Mouse (Mus musculus): ENCODE measurements around the gene Rnasek. TPM values are rescaled to one million over a fixed set of nuclear protein-coding genes. Genes with fewer than 3 reads are reported as not detected.

Rnasek gene
- polyA plus RNA-seq, 1 experiment from 2014 or later, result 179 TPM

GRCm38 (mm10) chr11:70225798-70226601 is 13.6 kb downstream of the Rnasek start:
- Histone ChIP-seq H3K9ac (peak overlapping the region; percentile 32), H3K9me3 (no peaks in the 10 kb centered on the region), H3K4me2 (peak overlapping the region; percentile 60), H3K4me3 (peak overlapping the region; percentile 41), H3K36me3 (no peaks in the 10 kb centered on the region), H3K27me3 (peaks cover 44% of the 10 kb centered on the region), H3K4me1 (peaks cover 45% of the 10 kb centered on the region), H3K27ac (peak overlapping the region; percentile 52; the same call in 1 of the 2 replicates)
- 25% methylated on average over 27 of the region's 27 CpGs for WGBS
- ATAC-seq (ENCODE audit: borderline replicate concordance, extremely low read depth, low FRiP score, low TSS enrichment), result no peak

GRCm38 (mm10) chr11:70223724-70224123 is 15.9 kb downstream of the Rnasek start:
- Histone ChIP-seq H3K9ac (no peak overlapping the region), H3K27me3 (peaks cover 28% of the 10 kb centered on the region), H3K27ac (peak overlapping the region; percentile 74), H3K4me1 (peaks cover 34% of the 10 kb centered on the region), H3K36me3 (no peaks in the 10 kb centered on the region), H3K4me2 (peak overlapping the region; percentile 31), H3K9me3 (no peaks in the 10 kb centered on the region), H3K4me3 (no peak overlapping the region)
- no peak for ATAC-seq (ENCODE audit: borderline replicate concordance, extremely low read depth, low FRiP score, low TSS enrichment)
- WGBS, result 75% methylated on average over 9 of the region's 9 CpGs

- no peaks in the 10 kb centered on the region for H3K36me3 ChIP-seq
- peaks cover 18% of the 10 kb centered on the region for H3K4me1 ChIP-seq
- H3K27ac ChIP-seq, result peak overlapping the region; percentile 79
- ATAC-seq (ENCODE audit: borderline replicate concordance, extremely low read depth, low FRiP score, low TSS enrichment), result no peak
- H3K9me3 ChIP-seq, result no peaks in the 10 kb centered on the region
- H3K4me2 ChIP-seq, result peak overlapping the region; percentile 96
- 14% methylated on average over 14 of the region's 14 CpGs for WGBS
- peak overlapping the region; percentile 54 for H3K9ac ChIP-seq
- H3K27me3 ChIP-seq, result peaks cover 18% of the 10 kb centered on the region
- H3K4me3 ChIP-seq, result peak overlapping the region; percentile 48
Observed at GRCm38 (mm10) chr11:70221603-70222500, 17.8 kb downstream of the Rnasek start.

DNA sequence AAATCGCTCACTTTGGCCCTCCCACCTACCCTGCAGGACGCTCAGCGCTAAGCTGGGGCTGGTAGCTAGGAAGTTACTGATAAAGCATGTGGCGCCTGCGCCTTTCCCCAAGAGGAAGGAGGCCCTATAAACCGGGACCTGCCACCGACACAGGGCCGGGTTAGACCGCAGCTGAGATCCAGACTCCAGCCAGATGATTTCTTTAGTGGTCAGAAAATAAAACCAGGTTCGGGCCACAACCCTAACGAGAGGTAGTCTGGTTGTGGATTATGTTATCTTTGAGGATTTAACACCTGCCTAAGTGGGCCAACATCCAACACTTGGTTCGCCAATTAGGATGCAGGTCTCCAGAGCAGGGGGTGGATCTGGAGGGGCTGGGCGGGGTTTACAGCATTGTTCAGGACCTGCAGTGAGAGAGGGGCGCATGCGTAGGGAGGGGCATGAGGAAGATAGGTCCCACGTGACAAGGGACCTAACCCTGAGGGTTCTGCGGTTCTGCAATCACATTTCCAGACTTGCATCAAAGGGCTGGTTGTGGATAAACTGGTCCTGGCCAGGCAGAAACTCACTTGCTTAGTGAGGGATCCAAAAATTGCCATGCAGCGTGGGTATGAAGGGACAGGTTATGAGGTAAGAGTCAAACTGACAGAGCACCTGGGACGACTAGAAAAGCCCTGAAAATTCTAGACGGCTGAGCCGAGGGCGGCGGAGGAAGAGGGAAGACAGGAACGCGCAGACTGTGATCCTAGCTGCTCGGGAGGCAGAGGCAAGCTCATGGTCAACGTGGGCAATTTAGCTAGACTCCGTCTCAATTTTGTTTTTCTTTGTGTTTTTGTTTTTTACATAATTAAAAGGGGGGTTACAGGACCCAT is 18.7 kb downstream of the Rnasek start, which contains the start of gene Slc16a13:
Gene Slc16a13 (minus strand): TSS at position 334 of the 872 bp plus-strand sequence.
- peaks cover 19% of the 10 kb centered on the region for H3K27me3 ChIP-seq
- H3K9ac ChIP-seq, result peak within 1 kb of the TSS; percentile 54
- H3K9me3 ChIP-seq, result no peaks in the 10 kb centered on the region
- peak; percentile 92 for ATAC-seq (ENCODE audit: borderline replicate concordance, extremely low read depth, low FRiP score, low TSS enrichment)
- H3K27ac ChIP-seq, result peak within 1 kb of the TSS; percentile 79
- under 1% methylated on average over 28 of the region's 28 CpGs for whole genome bisulfite sequencing
- no peaks in the 10 kb centered on the region for H3K36me3 ChIP-seq
- peak within 1 kb of the TSS; percentile 48 for H3K4me3 ChIP-seq
- peaks cover 13% of the 10 kb centered on the region; the same call in 1 of the 2 replicates for H3K4me1 ChIP-seq
- H3K4me2 ChIP-seq, result peak within 1 kb of the TSS; percentile 96

- Histone ChIP-seq H3K36me3 (no peaks in the 10 kb centered on the region), H3K4me1 (peaks cover 13% of the 10 kb centered on the region; the same call in 1 of the 2 replicates), H3K4me2 (peak overlapping the region; percentile 96), H3K9me3 (no peaks in the 10 kb centered on the region), H3K4me3 (peak overlapping the region; percentile 48), H3K9ac (peak overlapping the region; percentile 54), H3K27ac (peak overlapping the region; percentile 79), H3K27me3 (peaks cover 21% of the 10 kb centered on the region)
- no peak; the same call in 1 of the 2 replicates for ATAC-seq (ENCODE audit: borderline replicate concordance, extremely low read depth, low FRiP score, low TSS enrichment)
- 3% methylated on average over 24 of the region's 24 CpGs for WGBS
Observed at GRCm38 (mm10) chr11:70220323-70220722, 19.3 kb downstream of the Rnasek start.

GRCm38 (mm10) chr11:70219873-70220272 is 19.8 kb downstream of the Rnasek start:
- Histone ChIP-seq H3K4me3 (peak overlapping the region; percentile 48), H3K27ac (no peak overlapping the region), H3K9ac (peak overlapping the region; percentile 54), H3K4me2 (peak overlapping the region; percentile 96), H3K27me3 (peaks cover 25% of the 10 kb centered on the region), H3K9me3 (no peaks in the 10 kb centered on the region), H3K4me1 (peaks cover 16% of the 10 kb centered on the region), H3K36me3 (no peaks in the 10 kb centered on the region)
- 61% methylated on average over 7 of the region's 7 CpGs for WGBS
- ATAC-seq (ENCODE audit: borderline replicate concordance, extremely low read depth, low FRiP score, low TSS enrichment), result no peak

DNA sequence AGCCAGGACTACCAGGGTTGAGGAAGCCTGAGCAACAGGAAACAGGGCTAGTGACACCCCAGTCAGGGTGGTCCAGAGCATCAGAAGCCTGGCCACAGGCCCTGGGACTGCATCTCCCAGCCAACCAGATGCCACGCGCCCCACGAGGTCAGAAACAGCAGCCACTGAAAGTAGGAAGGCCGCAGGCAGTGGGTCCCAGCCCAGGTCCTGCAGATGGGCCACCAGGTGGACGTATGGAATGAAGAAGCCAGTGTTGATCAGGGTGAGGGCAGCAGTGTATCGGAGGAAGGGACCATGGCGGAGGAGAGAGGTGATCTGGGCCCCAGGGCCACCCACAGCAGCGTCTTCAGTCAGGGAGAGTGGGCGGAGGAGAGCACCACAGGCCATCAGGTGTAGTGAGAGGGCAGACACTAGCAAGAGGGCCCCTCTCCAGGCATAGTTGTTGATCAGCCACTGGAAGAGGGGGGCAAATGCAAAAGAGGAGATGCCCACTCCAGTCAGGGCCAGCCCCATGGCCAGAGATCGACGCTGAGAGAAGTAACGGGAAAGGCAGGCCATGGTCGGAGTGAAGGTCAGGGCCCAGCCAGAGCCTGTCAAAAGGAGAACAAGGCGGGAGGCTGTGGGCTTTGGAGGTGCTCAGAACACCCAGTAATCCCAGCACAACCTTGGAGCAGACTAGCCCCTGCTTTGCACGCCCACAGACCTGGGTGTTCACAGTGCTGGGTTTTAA is 20.7 kb downstream of the Rnasek start:
- Histone ChIP-seq H3K27me3 (peaks cover 35% of the 10 kb centered on the region), H3K4me2 (no peak overlapping the region), H3K4me3 (no peak overlapping the region), H3K36me3 (no peaks in the 10 kb centered on the region), H3K9me3 (no peaks in the 10 kb centered on the region), H3K9ac (no peak overlapping the region), H3K4me1 (peaks cover 26% of the 10 kb centered on the region), H3K27ac (no peak overlapping the region)
- 89% methylated on average over 15 of the region's 15 CpGs for WGBS
- no peak for ATAC-seq (ENCODE audit: borderline replicate concordance, extremely low read depth, low FRiP score, low TSS enrichment)

DNA sequence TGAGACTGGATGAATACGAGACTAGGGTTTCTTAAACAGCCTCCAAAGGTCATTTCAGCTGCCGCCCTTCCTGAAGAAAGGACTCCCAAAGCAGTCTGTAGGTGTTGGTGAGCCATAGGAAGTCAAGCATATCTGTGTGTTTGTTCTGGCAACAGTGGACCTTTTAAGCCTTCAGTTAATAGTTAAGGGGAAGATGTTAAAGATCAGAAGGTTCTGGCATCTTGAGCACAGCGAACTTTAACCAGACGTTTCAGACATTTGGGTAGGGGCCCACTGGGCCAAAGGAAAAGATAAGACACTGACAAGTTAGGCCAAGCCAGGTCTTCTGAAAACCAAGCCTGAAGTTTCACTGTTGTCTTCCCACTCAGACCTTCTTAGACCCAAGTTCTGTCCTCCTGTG is 21.6 kb downstream of the Rnasek start:
- Histone ChIP-seq H3K4me2 (no peak overlapping the region), H3K27ac (no peak overlapping the region), H3K9me3 (no peaks in the 10 kb centered on the region), H3K27me3 (peaks cover 44% of the 10 kb centered on the region), H3K4me1 (peaks cover 32% of the 10 kb centered on the region), H3K4me3 (no peak overlapping the region), H3K9ac (no peak overlapping the region), H3K36me3 (no peaks in the 10 kb centered on the region)
- no peak for ATAC-seq (ENCODE audit: borderline replicate concordance, extremely low read depth, low FRiP score, low TSS enrichment)
- 67% methylated on average over 4 of the region's 4 CpGs for WGBS

DNA sequence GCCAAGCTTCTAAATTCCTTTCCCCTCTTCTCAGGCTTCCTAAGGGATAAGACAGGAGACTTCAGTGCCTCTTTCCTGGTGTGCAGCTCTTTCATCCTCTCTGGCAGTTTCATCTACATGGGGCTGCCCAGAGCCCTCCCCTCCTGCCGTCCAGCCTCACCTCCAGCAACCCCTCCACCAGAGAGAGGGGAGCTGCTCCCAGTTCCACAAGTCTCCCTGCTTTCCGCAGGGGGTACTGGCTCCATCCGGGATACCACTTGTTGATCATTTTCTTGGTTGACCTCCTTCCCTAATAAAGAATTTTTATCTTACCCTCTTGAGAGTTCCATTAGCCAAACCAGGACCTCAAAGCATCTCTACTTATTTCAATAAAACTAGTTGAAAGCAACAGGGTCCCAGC is 23.5 kb downstream of the Rnasek start:
- Histone ChIP-seq H3K9me3 (no peaks in the 10 kb centered on the region), H3K4me1 (peaks cover 25% of the 10 kb centered on the region), H3K27ac (no peak overlapping the region), H3K36me3 (no peaks in the 10 kb centered on the region), H3K4me2 (no peak overlapping the region), H3K9ac (no peak overlapping the region), H3K27me3 (peaks cover 49% of the 10 kb centered on the region), H3K4me3 (no peak overlapping the region)
- WGBS, result 62% methylated on average over 3 of the region's 3 CpGs
- no peak for ATAC-seq (ENCODE audit: borderline replicate concordance, extremely low read depth, low FRiP score, low TSS enrichment)

GRCm38 (mm10) chr11:70215301-70215700 is 24.3 kb downstream of the Rnasek start:
- 12% methylated on average over 22 of the region's 22 CpGs for WGBS
- H3K4me3 ChIP-seq, result no peak overlapping the region
- H3K36me3 ChIP-seq, result no peaks in the 10 kb centered on the region
- no peak for ATAC-seq (ENCODE audit: borderline replicate concordance, extremely low read depth, low FRiP score, low TSS enrichment)
- peaks cover 49% of the 10 kb centered on the region for H3K27me3 ChIP-seq
- H3K9me3 ChIP-seq, result no peaks in the 10 kb centered on the region
- peaks cover 22% of the 10 kb centered on the region for H3K4me1 ChIP-seq
- no peak overlapping the region for H3K4me2 ChIP-seq
- H3K27ac ChIP-seq, result no peak overlapping the region
- no peak overlapping the region for H3K9ac ChIP-seq
